Mouse (Mus musculus): ENCODE results near the gene Susd6.

DNA sequence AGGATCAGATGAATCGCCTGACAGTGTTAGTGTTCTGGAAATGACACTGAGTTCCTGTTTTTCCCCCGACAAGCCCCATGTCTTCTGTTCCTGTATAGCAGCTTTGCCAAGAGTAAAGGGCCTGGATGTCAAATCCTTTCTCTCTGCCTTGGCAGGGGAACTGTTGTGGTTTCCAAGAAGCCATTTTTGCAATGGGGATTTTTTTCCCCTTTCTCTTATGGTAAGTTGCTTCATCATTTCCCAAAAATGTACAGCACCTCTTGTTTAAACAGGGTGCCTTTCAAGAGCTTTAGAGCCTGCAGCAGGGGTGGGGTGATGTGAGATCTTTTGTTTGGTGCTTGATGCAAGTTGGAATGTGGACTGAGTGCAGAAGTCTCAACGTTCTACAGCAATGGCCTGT is 63.4 kb downstream of the Susd6 start:
- TF ChIP-seq CTCF (IDR thresholded peaks at IDR 0.05; ENCODE audit: low read depth, low read length) (no peak), POLR2AphosphoS5 (IDR thresholded peaks at IDR 0.05; ENCODE audit: insufficient replicate concordance, low read depth, low read length) (no peak), TAL1 (conservative IDR thresholded peaks at IDR 0.05; ENCODE audit: low read depth, low read length) (no peak)

Data from G1E (cell line).